Mouse (Mus musculus) adrenal gland, adult 10 weeks (tissue): ENCODE results near the gene Olfr745. TPM values are rescaled to one million over a fixed set of nuclear protein-coding genes. Genes with fewer than 3 reads are reported as not detected.

ENCODE experiments used
- polyA plus RNA-seq: library from polyadenylated mRNA; stranded (reverse); fragments of 350-450 nt; fragmentation: Illumina TruSeq; extraction: RNeasy Lipid Tissue Mini Kit (QIAGEN cat#74804); gene quantifications from one replicate; pipeline ENCODE4 v1.2.3, GENCODE M21; 2014; ENCODE audit warnings: low read depth, low replicate concordance

Olfr745 gene
- polyA plus RNA-seq = not detected

DNA sequence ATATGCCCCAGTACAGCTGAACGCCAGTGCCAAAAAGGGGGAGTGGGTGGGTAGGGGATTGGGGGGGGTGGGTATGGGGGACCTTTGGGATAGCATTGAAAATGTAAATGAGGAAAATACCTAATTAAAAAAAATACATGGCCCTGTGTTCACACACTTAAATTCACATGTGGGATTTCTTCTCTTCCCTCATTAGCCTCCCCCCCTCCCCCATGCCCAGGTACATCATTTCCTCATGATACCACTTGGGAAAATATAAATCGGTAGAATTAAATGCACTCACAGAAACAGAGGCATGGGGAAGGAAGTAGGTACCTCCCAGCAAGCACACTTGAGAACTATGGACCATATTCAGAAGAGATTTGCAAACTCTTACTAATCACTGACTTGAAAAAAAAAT is at the start of gene Olfr745:
TSS of gene Olfr745 (plus strand) at position 301 of the 400 bp plus-strand sequence.

DNA sequence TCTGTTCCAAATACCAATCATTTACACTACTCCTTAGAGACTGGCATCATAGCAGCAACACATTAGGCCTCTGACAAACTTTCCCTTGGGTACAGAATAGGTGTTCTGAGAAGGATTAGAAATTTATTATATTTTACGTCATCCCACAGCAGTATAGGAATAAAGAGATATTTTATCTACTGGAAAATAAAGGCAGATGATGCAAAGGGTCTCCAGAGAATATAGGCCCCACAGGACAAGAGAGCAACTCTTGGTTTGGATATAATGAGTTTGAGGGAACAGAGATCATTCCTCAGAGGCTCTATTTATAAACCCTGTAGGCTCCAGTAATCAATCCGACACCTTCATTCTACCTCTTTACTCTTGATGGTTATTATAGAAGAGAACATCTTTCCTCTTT is 24.6 kb upstream of the Olfr745 start, which contains the start of gene Olfr744:
TSS of gene Olfr744 (plus strand) at position 301 of the 400 bp plus-strand sequence.

DNA sequence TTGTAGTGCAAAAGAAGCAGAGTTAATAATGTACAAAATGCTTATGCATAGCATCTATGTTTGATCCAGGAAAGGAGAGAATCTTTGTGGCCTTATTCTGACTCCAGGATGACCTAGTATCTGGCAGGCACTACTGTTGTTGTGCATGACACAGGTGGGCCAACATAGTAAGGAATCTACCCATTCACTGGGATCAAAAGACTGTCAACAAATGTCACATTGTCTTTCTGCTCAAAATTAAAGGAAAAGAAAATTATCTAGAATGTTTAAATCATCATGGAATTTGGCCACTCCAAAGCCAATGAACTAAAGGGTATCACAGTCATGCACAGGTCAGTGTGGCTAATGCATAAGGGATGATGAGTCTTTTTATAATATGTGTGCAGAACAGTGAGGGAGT is 7.6 kb downstream of the Olfr745 start, which contains the start of gene Olfr746:
TSS of gene Olfr746 (plus strand) at position 301 of the 400 bp plus-strand sequence.

DNA sequence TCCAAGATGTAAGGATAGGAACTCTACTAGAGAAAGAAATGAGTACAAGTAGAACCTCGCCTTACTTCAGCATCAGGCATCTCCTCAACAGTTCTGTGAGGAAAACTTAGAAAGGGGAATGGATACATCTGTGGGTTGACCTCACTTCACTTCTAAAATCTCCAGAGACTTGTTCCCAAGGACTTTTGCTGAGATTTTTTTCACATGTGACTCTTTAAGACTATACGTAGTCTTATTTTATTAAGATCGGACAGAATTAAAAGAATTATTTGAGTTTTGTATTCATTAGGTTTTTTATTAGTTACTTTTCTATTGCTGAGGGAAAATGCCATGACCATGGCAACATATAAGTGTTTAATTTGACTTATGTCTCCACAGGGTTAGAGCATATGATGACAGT is 53.9 kb downstream of the Olfr745 start, which contains the start of gene Olfr747:
TSS of gene Olfr747 (minus strand) at position 101 of the 400 bp plus-strand sequence.

Other genes starting within 250 kb of the Olfr745 start
- not detected for gene Olfr738, start 231.8 kb upstream of the Olfr745 start, polyA plus RNA-seq
- not detected for gene Olfr739, start 220.8 kb upstream of the Olfr745 start, polyA plus RNA-seq
- not detected for gene Olfr740, start 193.8 kb upstream of the Olfr745 start, polyA plus RNA-seq
- gene Olfr741, start 166.7 kb upstream of the Olfr745 start, polyA plus RNA-seq = not detected
- gene Olfr742, start 135.8 kb upstream of the Olfr745 start, polyA plus RNA-seq = not detected
- not detected for gene Olfr743, start 117.5 kb upstream of the Olfr745 start, polyA plus RNA-seq
- not detected for gene Olfr744, start 24.5 kb upstream of the Olfr745 start, polyA plus RNA-seq
- not detected for gene Olfr746, start 7.7 kb downstream of the Olfr745 start, polyA plus RNA-seq
- not detected for gene Olfr747, start 53.8 kb downstream of the Olfr745 start, polyA plus RNA-seq
- gene Olfr748, start 68.0 kb downstream of the Olfr745 start, polyA plus RNA-seq = not detected
- not detected for gene Olfr749, start 105.7 kb downstream of the Olfr745 start, polyA plus RNA-seq
- 14.5 TPM for gene Ttc5, start 146.1 kb downstream of the Olfr745 start, polyA plus RNA-seq
- gene Ccnb1ip1, start 168.3 kb downstream of the Olfr745 start, polyA plus RNA-seq = not detected
- gene Parp2, start 168.5 kb downstream of the Olfr745 start, polyA plus RNA-seq = 45.3 TPM
- gene Tep1, start 231.2 kb downstream of the Olfr745 start, polyA plus RNA-seq = 11.6 TPM